Mouse (Mus musculus) myocyte (in vitro differentiated cells): Measurements from ENCODE around the gene Siglece. TPM values are rescaled to one million over a fixed set of nuclear protein-coding genes. Genes with fewer than 3 reads are reported as not detected.
"Not testable (repeated sequence)": the region's sequence is repeated elsewhere in the genome, so short reads cannot be mapped to it uniquely, and the experiment has no call there.

Experiments used
- H3K27me3 ChIP-seq: one replicate; pipeline ENCODE4 v1.6.1; 2011; ENCODE audit not compliant: control insufficient read depth, insufficient read depth, insufficient read length
- H3K36me3 ChIP-seq: one replicate; pipeline ENCODE4 v1.6.1; 2011; ENCODE audit not compliant: control insufficient read depth, insufficient read depth
- H3K4me2 ChIP-seq: one replicate; pipeline ENCODE4 v1.6.1; 2011; ENCODE audit warnings: low read depth, control low read depth
- H3K4me3 ChIP-seq: one replicate; pipeline ENCODE4 v1.5.1; 2011; ENCODE audit warnings: mild to moderate bottlenecking, control low read depth, moderate library complexity
- H3K79me2 ChIP-seq: one replicate; pipeline ENCODE4 v1.6.1; 2011; ENCODE audit not compliant: control insufficient read depth, insufficient read depth
- H3ac ChIP-seq: one replicate; pipeline ENCODE4 v1.6.1; 2011; ENCODE audit not compliant: control insufficient read depth, insufficient read length
- CEBPB ChIP-seq: IDR thresholded peaks from 2 replicates; pipeline ENCODE4 v1.6.1; 2011; ENCODE audit warnings: mild to moderate bottlenecking, moderate library complexity; ENCODE audit not compliant: poor library complexity, insufficient read depth, severe bottlenecking
- E2F4 ChIP-seq: IDR thresholded peaks from one replicate; pipeline ENCODE4 v1.6.1; 2011; ENCODE audit warnings: mild to moderate bottlenecking, control low read depth, moderate library complexity; ENCODE audit not compliant: insufficient read depth
- MAX ChIP-seq: IDR thresholded peaks from one replicate; pipeline ENCODE4 v1.6.1; 2011; ENCODE audit warnings: low read depth, mild to moderate bottlenecking, control low read depth
- MYOD1 ChIP-seq, 3 experiments: IDR thresholded peaks; one replicate each; pipeline ENCODE4 v1.6.1; 2011; ENCODE audit warnings: control low read depth in 2 of 3, low read depth in 2 of 3, mild to moderate bottlenecking in 2 of 3, moderate library complexity in 1 of 3; ENCODE audit not compliant: insufficient read length in 2 of 3, control insufficient read depth in 1 of 3
- MYOG ChIP-seq, 3 experiments: IDR thresholded peaks; one replicate each; pipeline ENCODE4 v1.6.1; 2011; ENCODE audit warnings: control low read depth in 2 of 3, low read depth in 2 of 3, mild to moderate bottlenecking in 2 of 3; ENCODE audit not compliant: insufficient read length in 2 of 3, control insufficient read depth in 1 of 3, insufficient read depth in 1 of 3
- POLR2A ChIP-seq: IDR thresholded peaks from one replicate; pipeline ENCODE4 v1.6.1; 2011; ENCODE audit warnings: low read depth, mild to moderate bottlenecking, control low read depth, moderate library complexity; ENCODE audit not compliant: insufficient read length
- POLR2AphosphoS2 ChIP-seq: IDR thresholded peaks from one replicate; pipeline ENCODE4 v1.6.1; 2011; ENCODE audit warnings: low read depth, control low read depth; ENCODE audit not compliant: insufficient read length
- REST ChIP-seq: IDR thresholded peaks from one replicate; pipeline ENCODE4 v1.6.1; 2011; ENCODE audit warnings: mild to moderate bottlenecking, control low read depth, moderate library complexity; ENCODE audit not compliant: insufficient read depth, insufficient read length
- SRF ChIP-seq: IDR thresholded peaks from one replicate; pipeline ENCODE4 v1.6.1; 2011; ENCODE audit warnings: low read depth; ENCODE audit not compliant: control insufficient read depth, insufficient read length
- TCF12 ChIP-seq: IDR thresholded peaks from one replicate; pipeline ENCODE4 v1.6.1; 2011; ENCODE audit warnings: mild to moderate bottlenecking, control low read depth; ENCODE audit not compliant: poor library complexity, insufficient read depth, severe bottlenecking
- TCF3 ChIP-seq: IDR thresholded peaks from one replicate; pipeline ENCODE4 v1.6.1; 2011; ENCODE audit warnings: low read depth, control low read depth; ENCODE audit not compliant: insufficient read length
- USF1 ChIP-seq: IDR thresholded peaks from one replicate; pipeline ENCODE4 v1.6.1; 2011; ENCODE audit warnings: low read depth, mild to moderate bottlenecking, control low read depth, moderate library complexity
- polyA plus RNA-seq: library from polyadenylated mRNA; unstranded; fragments of >200 nt; fragmentation: generic; extraction: Trizol; gene quantifications from one replicate; pipeline ENCODE4 v1.2.1, GENCODE M21; 2012; ENCODE audit warnings: missing spikeins

Siglece gene
- polyA plus RNA-seq, 1 experiment = not detected

DNA sequence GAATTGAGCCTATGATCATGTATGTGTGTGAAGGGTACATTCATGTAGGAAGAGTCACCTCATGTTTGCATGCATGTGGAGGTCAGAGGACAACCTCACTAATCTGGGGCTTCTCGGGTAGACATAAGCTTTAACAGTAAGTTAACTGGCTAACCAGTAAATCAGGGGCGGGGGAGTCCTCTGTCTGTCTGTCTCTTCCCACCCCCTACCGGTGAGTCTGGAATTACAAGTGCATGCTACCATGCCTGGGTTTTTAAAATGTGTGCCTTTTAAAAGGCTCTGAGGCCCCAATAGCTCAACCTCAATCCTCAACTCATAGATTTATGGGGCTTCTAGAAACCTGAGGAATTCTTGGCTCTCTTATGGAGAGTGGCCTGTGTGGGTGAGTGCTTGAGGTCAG, 8.6 kb upstream of the Siglece start:
- Histone ChIP-seq H3K79me2 (peaks cover 12% of the 10 kb centered on the region), H3K4me2 (no peak overlapping the region), H3ac (no peak overlapping the region), H3K27me3 (no peaks in the 10 kb centered on the region), H3K36me3 (no peaks in the 10 kb centered on the region), H3K4me3 (no peak overlapping the region)
- no peak for TF ChIP-seq MYOD1 (IDR thresholded peaks at IDR 0.05; ENCODE audit: control insufficient read depth in 1 of 3, insufficient read length in 2 of 3, low read depth in 2 of 3)
- TF ChIP-seq MYOG (IDR thresholded peaks at IDR 0.05; ENCODE audit: control insufficient read depth in 1 of 3, insufficient read depth in 1 of 3, insufficient read length in 2 of 3, low read depth in 2 of 3) = no peak
- TF ChIP-seq POLR2AphosphoS2 = no peak
- TF ChIP-seq MAX = no peak
- TF ChIP-seq TCF3 = no peak
- no peak for TF ChIP-seq TCF12
- no peak for TF ChIP-seq E2F4
- TF ChIP-seq POLR2A = no peak
- TF ChIP-seq CEBPB = no peak
- no peak for TF ChIP-seq USF1
- no peak for TF ChIP-seq REST
- no peak for TF ChIP-seq SRF

- H3ac ChIP-seq, H3K4me3 ChIP-seq, H3K36me3 ChIP-seq, H3K4me2 ChIP-seq, H3K27me3 ChIP-seq, H3K79me2 ChIP-seq: not testable (repeated sequence)
Measured at GRCm38 (mm10) chr7:43667221-43667620, 7.3 kb upstream of the Siglece start.

DNA sequence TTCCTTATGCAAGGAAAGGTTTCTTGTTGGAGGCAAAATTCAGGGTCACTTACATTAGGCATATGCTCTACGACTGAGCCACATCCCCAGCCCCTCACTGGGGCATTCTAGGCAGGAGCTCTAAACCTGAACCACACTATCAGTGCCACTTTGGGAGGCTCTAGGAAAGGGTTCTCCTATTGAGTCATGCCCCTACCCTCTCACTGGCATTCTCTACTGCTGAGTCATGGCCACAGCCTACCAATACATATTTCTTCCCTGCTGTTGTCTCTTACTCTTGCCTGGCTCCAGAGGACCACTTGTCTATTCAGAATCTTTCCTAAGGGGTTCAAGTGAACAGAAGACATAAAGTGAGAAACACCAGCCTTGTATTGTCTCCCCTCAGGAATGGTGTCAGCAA, 2.8 kb upstream of the Siglece start:
- Histone ChIP-seq H3K79me2 (no peaks in the 10 kb centered on the region), H3K4me3 (no peak overlapping the region), H3K4me2 (peak overlapping the region; percentile 38), H3K27me3 (no peaks in the 10 kb centered on the region), H3K36me3 (no peaks in the 10 kb centered on the region), H3ac (no peak overlapping the region)
- no peak for TF ChIP-seq MYOD1 (IDR thresholded peaks at IDR 0.05; ENCODE audit: control insufficient read depth in 1 of 3, insufficient read length in 2 of 3, low read depth in 2 of 3)
- TF ChIP-seq USF1 = no peak
- TF ChIP-seq MAX = no peak

DNA sequence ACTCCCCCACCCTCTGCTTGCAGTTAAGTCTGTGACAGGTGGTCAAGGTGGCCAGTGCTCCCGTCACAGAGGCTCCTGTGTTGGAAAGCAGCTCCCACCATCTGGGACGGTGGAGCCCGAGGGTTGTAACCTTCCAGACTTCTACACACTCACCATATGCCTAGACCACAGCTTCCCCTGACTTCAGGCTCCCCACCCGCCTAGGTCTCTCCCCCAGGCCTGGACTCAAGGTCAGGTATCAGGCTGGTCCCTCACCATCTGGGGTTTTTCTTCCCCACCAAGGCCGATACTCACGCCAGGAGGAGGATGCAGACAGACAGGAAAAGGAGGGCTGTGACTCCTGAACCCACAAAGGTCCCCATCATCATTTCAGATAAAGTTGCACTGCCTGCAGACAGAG, 3.7 kb downstream of the Siglece start:
- TF ChIP-seq E2F4 (no peak), MAX (no peak), POLR2AphosphoS2 (no peak), POLR2A (no peak), TCF12 (no peak), MYOG (IDR thresholded peaks at IDR 0.05; ENCODE audit: control insufficient read depth in 1 of 3, insufficient read depth in 1 of 3, insufficient read length in 2 of 3, low read depth in 2 of 3) (no peak), TCF3 (no peak), USF1 (no peak), CEBPB (no peak), MYOD1 (IDR thresholded peaks at IDR 0.05; ENCODE audit: control insufficient read depth in 1 of 3, insufficient read length in 2 of 3, low read depth in 2 of 3) (no peak), REST (no peak), SRF (no peak)
- no peak overlapping the region for H3K4me2 ChIP-seq
- no peak overlapping the region for H3ac ChIP-seq

GRCm38 (mm10) chr7:43654519-43654918, 5.4 kb downstream of the Siglece start:
- H3K36me3 ChIP-seq = no peaks in the 10 kb centered on the region
- no peak overlapping the region for H3K4me2 ChIP-seq
- no peaks in the 10 kb centered on the region for H3K79me2 ChIP-seq
- peaks cover 13% of the 10 kb centered on the region for H3K27me3 ChIP-seq
- no peak overlapping the region for H3ac ChIP-seq
- no peak overlapping the region for H3K4me3 ChIP-seq
- no peak for TF ChIP-seq MAX
- TF ChIP-seq POLR2A = no peak
- TF ChIP-seq USF1 = no peak
- no peak for TF ChIP-seq TCF12

More for the DNA sequence above, 3.7 kb downstream of the Siglece start:
- peaks cover 13% of the 10 kb centered on the region for H3K27me3 ChIP-seq
- H3K36me3 ChIP-seq = no peaks in the 10 kb centered on the region
- no peaks in the 10 kb centered on the region for H3K79me2 ChIP-seq
- no peak overlapping the region for H3K4me3 ChIP-seq

DNA sequence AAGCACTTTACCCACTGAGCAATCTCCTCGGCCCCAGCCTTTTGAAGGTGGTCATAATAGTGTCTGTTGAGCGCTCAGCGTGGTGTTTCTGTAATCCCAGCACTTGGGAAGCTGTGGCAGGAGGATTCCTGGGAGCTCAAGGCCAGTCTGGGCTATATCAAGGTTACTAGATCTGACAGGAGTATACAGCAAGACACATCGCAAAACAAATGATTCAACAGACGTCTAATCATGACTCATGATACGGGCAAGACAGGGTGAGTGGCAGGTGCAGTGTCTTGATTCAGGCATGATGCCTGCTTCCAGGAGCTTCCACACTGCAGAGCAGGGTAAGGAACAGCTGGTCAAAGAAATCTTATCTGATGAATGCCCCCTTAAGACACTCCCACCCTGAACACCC, 7.3 kb downstream of the Siglece start:
- H3K4me3 ChIP-seq = no peak overlapping the region
- TF ChIP-seq E2F4 (no peak), TCF12 (no peak), POLR2A (no peak), TCF3 (no peak), MYOG (IDR thresholded peaks at IDR 0.05; ENCODE audit: control insufficient read depth in 1 of 3, insufficient read depth in 1 of 3, insufficient read length in 2 of 3, low read depth in 2 of 3) (no peak), CEBPB (no peak), MAX (no peak), MYOD1 (IDR thresholded peaks at IDR 0.05; ENCODE audit: control insufficient read depth in 1 of 3, insufficient read length in 2 of 3, low read depth in 2 of 3) (no peak), REST (no peak), USF1 (no peak), SRF (no peak), POLR2AphosphoS2 (no peak)
- no peaks in the 10 kb centered on the region for H3K36me3 ChIP-seq
- no peaks in the 10 kb centered on the region for H3K79me2 ChIP-seq
- H3ac ChIP-seq = no peak overlapping the region
- peaks cover 13% of the 10 kb centered on the region for H3K27me3 ChIP-seq
- no peak overlapping the region for H3K4me2 ChIP-seq
